Mouse (Mus musculus): ENCODE results near the gene Yap1.

The Yap1 gene

DNA sequence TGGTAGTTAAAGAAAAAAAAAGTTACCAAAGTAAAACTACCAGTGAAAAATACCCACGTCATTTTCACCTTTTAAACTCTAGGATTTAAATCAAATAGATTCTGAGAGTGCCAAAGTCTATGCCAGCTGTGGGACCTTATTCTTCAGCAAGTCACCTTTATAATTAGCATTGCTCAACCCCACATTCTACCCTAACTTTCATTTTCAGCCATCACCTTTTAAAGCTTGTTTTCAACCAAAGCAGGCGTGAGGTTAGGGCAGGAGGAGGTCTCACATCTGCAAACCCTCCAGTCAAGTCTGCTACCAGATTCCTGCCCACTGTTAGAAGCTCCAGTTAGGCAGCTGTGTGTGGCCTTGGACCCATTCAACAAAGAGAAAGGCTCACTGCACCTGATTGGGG, 32.4 kb downstream of the Yap1 start:
- no peak for DNase-seq

DNA sequence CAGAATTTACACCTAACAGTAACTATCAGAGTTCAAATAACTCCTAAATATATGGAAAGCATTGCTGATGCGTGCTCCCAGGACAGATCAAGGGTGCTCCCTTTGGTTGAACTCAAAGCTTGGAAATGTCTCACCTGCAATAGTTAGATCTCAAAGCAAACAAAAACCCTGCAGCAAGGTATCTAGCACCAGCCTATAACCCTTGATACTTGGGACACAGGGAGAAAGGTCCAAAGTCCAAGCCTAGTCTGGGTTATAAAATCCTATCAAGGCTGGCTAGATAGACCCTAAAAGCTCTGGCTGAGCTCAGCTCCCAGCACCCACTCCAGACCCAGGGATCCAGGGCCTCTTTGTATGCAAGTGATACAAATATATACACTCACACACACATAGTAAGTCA, 36.4 kb downstream of the Yap1 start:
- no peak for DNase-seq

DNA sequence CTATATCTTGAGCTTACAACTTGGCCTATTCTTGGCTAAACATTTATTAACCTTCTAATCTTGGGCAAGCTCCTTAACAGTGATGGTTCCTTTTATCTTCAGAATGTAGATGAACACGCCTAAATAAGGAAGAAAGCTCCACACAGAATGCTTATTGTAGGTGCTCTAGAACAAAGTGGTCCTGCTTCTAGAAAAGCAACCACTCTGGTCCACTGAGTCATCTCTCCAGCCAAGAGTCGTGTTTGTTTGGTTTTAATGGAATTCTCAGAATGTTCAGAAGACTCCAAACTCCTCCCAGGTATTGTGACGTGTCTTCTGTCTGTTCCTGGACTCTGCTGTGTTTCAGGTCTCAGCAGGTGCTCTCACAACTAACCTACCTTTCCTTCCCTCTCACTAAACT, 38.8 kb downstream of the Yap1 start:
- DNase-seq, result no peak

DNA sequence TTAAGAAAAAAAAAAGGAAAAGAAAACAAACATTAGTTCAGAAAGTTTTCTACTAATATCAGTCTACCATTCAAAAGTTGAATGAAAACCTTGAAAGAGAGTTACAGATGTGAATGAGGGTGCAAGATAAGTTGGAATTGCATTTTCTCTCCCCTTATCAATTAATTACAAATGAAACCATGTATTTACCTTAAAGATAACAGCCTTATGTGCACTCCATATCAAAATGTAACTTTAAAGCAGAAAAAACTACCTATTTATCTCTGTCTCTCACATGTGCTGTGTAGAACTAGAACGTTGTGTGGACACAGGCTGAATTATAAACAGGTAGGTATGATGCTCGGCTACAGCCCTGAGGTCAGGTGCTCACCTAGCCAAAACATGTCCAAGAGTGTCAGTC, 40.5 kb downstream of the Yap1 start:
- no peak for DNase-seq

DNA sequence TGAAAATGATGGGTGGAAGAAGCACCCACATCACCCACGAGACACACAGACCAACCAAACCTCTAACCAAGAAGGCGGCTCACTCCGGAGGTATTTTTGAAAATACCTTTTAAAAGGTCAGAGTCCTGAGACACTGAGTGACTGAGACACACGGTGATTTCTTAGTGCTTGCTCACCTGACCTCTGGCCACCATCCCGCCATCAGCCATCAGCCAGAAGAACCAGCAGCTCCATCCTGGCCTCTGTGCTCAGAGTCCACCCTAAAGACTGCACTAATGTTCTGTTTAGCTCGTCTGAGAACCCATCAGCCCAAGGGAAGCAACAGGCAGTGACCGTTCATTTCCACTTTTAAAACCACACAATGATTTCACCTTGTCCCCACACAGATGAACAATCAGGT, 41.5 kb downstream of the Yap1 start:
- DNase-seq, result no peak

DNA sequence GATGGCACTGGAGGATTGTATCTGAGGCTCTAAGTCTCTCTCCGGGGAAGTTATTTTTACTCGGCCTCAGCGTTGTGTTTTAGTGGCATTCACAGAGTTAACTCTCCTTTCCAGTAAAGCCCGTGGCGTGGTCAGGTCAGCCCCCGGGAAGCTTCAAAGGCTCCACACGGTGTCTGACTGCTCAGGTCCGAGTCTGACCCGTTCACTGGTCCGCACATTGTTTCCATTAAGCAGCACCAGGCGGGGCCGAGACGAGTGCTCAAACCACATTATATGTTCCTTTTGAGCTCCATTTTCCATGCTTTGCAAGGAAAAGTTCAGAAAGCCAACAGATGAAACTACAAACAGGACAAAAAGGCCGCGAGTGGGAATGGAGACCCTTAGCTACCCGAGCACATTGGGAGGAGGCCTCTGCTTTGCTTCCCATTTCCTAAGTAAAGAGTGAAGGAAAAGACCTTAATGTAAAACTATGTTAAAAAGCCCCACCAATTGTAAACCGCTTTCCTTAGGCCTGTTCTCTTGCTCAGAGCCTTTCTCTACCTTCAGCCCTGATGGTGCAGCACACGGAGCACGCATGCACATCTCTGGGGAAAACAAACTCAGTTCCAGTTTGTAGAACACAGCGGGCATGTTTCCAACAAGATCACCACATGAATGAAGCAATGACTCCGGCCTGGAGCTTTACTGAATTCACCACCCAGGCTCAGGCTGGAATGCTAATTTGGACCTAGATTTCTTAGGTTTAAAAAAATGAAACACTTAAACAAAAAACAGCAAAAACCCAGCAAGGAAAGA, 42.8 kb downstream of the Yap1 start:
- no peak for DNase-seq

DNA sequence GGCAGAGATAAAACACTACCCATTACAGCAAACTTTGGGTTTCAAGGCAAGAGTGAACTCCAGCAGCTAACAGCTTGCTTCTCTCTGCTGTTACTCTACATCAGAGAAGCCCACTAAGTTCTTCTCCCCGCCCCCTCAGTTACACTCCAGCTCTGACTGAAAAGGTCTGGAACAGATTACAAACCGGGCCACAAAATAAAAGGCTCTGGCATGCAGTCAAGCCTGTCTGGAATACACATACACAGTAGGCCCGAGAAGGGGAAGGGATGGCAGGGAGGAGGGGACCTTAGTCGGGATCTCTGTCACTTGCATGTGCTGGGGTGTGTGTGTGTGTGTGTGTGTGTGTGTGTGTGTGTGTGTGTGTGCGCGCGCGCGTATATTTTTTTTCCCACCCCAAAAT, 44.0 kb downstream of the Yap1 start:
- DNase-seq, result no peak

DNA sequence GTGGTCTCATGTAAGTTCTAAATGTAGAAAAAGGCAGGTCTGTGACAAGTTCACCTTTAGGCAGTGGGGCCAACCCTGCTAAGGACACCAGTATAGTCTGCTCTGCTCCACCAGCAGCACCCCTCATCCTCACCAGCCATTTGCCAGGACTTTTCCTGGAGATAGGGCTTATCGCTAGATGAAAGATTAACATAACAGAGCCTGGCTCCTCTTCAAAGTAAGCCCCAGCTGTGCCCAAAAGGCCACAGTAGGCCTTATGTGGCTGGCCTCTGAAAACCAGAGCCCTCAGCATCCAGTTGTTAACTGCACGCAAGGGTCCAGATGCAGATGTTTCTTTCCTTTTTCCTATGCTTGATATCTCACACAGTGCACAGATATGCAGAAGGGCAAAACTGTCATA, 45.1 kb downstream of the Yap1 start:
- no peak for DNase-seq

DNA sequence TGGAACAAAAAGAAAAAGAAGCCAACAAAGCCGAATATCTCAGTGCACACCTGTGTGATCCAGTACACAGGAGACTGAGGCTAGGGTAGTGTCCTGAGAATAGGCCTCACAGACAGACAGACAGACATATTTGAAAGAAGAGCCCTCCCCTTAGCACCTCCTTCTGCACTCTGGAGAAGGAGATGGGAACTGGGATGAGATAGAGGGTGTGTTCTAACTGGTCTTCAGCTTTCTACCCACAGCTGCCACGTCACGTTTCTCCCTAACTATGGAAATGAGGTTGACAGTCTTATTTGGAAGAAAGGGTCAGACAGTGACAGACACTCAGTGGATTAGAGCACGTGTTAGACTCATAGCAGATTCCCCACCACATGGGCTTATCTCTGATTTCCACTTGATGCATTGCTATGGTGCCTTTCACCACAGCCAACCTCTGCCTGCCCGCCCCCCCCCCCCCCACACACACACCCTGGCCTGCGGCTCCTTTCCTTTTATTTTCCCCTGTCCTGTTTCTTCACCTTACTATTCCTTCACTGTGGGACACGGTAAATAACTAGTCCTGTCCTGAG, 46.3 kb downstream of the Yap1 start:
- DNase-seq, result no peak

DNA sequence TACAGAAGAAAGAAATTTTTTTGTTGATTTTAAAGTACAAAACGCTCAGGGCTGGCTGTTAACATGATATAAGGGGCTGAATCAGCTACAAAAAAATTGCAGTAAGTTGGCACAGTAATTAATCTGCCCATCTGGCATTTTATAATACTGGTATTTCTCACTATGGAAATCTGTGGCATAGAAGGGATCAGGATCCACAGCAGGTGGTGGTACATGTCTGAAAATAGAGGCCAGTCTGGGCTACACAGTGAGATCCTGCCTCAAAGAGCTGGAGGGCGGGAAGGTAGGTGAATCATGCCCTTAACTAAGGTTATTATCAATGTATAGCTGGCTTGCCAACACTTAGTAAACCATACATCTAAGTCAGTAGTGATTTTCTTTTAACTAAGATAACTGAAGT, 47.0 kb downstream of the Yap1 start:
- no peak for DNase-seq

DNA sequence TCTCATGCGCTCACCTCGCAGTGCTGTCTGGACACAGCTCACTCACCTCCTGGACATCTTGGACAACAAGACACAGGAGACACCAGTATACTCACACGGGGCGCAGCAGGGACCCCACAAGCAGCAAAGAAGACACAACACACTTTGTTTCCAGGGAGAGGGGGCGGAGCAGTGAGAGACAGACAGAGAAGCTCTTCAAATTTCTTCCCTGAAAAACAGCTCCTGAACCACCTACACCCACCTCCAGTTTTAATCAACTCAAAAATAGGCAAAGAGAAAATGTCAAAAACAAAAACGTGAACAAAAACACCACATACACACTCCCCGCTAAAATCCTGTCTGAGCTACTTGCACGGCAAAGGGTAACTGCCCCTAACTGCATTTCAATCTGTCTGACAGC, 48.0 kb downstream of the Yap1 start:
- DNase-seq, result no peak

DNA sequence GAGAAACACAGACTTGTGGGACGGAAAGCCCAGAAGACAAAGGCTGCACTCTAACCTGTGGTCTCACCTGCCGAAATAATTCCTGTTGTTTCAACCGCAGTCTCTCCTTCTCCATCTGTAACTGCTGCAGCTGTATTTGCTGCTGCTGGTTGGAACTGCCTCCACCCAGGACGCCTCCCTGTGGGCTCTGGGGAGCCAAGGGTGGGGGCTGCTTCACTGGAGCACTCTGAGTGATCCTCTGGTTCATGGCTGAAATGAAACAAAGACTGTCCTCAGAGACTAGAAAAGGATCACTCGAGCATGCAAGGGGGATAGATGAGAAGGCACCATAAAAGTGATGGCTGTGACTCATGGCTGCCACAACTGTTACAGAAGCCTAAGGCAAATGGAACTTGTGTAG, 51.5 kb downstream of the Yap1 start:
- DNase-seq, result no peak

DNA sequence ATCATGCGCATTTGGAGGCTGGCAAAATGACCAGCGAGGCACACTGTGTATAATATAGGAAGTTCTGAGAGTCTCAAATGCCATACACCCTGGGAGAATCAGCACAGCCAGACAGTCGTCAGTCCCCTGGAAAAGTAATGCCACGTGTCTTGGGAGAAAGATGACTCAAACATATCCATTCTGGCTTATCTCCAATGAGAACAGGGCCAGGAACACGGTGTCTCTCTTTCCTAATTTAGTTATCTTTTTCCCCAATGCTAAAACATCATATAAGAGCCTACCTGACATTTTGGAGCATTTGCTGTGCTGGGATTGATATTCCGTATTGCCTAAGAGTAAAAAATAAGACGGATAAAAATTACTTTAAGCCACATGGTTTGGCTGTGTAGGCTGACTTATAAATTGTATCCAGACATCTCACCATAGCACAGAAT, 54.2 kb downstream of the Yap1 start:
- no peak for DNase-seq

DNA sequence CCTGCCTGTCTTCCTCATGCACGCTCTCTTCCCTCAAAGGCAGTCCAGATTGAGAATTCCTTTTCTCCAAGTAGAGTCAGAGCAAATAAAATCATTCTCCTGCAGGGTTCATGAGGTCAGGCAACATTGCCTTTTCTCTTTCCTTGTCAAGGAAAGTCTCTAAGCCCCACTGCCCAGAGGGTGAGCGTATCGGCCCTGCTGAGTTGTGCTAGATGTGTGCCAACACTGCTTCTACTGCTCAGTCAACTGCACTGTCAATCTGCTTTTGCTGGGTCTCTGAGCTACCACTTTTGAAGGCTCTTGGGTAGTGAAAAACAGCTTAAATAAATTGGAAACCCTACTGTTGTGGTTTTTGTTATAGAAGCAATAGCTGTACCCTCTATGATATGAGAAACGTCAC, 56.5 kb downstream of the Yap1 start:
- DNase-seq, result no peak

DNA sequence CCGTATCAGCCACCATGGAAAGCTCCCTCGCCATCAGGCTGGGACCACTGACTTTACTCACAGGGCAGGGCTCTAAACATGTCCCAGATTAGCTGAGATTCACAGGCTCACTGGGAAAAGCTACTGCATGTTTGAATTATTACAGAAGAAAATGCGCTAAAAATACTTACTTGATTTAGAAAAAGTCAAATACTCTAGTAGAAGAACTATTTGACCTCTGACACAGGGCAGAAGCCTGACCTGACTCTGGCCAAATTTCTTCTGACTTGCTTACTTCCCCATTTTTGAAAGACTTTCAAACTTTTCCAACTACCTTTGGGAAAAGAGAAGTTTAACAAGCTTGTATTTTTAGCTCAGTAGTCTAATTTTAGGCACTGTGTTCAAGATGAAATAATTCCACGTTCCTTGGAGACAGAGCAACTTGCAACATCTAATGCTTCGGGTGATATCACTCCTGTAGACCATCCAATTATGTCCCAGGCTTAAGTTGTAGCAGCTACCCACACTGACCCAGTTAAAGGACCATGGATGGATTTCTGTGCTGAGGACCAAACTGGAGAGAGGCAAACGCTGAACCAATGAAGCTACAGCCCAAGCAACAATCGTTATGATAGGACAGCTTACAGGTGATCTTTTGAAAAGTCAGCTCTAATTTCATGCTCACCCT, 60.5 kb downstream of the Yap1 start:
- no peak for DNase-seq

DNA sequence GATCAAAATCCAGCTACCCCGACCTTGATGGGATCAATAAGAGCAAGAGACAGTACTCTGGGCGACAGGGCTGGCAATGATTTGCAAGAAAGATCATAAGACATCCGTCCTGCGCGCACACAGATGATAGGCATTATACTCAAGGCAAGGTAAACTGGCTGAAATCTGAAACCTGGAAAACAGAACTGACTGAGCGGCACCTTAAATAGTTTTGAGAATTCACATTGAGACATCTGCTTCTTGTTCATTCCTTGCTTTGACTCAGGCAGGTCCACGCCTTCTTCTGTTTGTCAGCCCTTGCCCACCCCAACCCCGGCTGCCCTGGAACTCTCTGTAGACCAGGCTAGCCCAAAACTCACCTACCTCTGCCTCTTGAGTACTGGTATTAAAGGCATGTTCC, 61.7 kb downstream of the Yap1 start:
- DNase-seq, result no peak

DNA sequence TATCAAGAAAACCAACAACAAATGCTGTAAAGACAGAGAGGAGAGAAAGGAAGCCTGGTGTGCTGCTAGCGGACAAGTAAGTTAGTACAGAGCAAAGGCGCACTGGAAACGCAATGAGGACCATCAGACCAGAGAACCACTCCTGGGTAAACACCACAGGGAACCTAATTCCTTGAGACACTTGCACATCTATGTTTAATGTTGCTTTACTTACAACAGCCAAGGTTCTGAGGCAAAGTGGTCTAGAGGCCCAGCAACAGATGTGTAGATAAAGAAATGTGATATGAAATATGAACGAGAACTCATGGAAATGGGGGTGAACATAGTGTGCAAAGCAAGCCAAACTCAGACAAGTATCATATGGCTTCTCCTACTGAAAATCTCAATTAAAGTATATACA, 64.3 kb downstream of the Yap1 start:
- no peak for DNase-seq

DNA sequence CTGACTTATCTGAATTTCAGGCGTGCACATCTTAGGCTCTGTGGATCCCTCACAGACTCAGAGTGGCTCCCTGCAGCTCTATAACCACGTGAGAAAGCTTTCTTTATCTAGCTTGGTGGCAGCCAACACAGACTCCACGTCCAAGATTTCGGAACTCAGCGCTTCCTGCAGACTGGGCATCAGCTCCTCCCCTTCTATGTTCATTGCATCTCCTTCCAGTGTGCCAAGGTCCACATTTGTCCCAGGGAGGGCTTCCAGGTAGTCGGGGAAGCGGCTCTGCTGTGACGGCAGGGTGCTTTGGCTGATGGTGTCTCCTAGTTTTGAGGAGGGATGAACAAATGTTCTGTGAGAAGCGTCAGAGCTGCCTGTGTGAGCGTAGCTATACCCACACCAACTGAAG, 70.0 kb downstream of the Yap1 start:
- DNase-seq, result no peak

DNA sequence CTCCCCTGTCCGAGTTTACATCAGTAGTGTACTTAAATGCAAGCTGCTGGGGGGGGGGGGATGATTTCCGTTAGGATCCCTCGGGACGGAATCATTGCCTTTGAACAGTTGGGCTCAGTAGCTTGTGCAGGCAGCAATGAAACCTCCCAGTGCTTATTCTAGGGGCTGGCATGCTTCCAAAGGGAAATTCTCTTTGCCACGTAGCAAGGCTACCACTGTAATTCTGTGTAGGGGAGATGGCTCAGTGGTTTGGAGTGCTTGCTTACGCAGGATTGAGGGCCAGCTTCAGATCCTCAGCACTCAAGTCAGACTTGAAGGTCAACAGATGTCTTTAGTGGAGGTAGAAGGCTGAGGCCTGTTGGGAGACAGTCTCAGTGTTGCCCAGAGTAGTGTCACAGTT, 74.8 kb downstream of the Yap1 start:
- DNase-seq, result no peak

DNA sequence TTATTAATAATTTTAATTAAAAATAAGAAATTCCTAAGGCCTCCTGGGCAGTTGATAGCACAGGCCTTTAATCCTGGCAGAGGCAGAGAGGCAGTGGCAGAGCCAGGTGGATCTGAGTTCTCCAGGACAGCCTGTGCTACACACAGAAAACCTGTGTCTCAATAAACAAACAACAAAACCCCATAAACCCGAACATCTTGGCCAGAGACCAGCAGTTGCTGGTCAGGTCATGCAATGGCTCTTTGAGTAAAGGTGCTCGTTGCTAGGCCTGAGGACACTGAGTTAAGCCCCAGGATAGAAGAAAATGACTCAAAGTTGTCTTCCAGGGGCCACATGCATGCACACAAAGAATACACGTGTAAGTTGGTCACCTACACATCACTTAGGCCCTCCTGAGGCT, 75.5 kb downstream of the Yap1 start:
- no peak for DNase-seq

DNA sequence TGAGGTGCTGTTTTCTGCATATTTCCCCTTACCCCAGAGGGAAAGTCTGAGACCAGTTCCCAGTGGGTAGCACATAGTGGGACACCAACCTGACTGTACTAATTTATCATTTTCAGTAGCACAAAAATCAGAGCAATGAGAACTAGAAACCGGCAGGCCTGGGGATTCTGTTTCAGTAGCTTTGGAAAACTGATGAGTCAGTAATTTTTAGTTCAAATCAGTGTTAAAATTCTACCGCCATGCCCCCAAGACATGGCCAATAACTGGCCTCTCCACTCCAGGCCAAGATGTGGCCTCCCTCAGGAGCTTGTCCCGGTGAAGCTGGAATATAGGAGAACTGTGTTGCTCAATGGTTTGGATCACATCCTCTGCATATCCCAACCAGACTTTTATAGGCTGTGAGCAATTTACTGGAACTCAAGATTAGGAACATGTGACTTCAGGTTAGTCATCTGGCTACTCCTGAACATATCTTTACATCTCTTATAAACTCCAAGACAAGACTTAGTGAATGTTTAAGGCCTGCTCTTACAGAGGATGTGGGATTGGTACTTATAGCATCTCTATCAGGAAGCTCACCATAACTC, 76.1 kb downstream of the Yap1 start:
- no peak for DNase-seq

DNA sequence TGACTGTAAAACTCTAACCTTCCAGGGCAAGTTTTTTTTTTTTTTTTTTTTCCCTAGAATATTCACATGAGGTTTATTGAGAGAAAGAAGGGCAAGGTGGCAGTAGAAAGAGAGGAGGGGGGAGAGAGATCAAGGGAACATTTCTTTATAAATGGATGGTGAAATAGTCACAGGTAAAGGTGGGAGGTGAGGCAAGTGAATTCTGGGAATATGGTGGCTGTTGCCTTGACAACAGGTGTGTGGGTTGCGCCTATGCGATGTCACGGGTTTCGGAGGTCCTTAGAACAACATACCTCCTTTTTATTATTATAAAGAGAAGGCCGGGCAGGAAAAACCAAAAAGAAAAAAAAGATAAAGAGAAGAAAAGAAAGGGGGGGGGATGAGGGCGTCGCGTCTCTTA, 89.5 kb downstream of the Yap1 start:
- DNase-seq, result no peak

DNA sequence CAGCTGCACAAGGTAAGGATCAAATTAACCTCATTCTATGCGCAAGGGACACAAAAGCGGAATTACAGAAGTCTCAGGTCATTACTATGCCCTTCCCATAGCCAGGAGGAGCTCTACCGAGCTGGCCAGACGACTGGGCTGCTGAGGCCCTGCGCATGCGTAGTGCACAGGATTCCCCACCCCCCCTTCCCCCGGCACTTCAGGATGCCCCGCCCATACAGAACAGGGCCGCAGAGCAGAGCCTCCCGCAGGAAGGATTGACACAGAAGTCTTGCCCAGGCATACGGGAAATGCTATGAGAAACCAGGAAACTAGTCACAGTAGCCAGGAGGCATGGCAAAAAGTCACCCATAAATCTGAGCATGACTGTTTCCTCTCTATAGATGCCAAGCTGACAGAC, 89.9 kb downstream of the Yap1 start:
- DNase-seq, result peak; percentile 7 to 8

DNA sequence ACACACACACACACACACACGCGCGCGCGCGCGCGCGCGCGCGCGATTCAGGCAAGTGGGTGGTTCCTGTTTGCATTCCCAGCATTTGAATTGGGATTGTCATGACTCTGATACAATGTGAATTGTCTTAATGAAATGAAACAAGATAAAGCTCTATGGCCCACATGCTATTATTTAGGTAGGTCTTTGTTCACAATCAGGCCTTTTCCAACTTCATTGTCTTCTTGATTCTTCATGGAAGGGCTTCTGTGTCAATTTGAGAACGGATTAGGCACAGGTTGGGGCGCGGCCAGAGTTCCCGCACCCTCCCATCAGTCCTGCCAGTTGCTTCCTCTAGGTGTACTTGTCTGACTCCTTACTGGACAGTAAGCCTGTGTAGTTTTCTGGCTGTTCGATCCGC, 90.4 kb downstream of the Yap1 start:
- no peak for DNase-seq

Measured in spleen, adult 18-20 months (tissue).